Mouse (Mus musculus): ENCODE data around the gene Pde1a. TPM values are rescaled to one million over a fixed set of nuclear protein-coding genes. Genes with fewer than 3 reads are reported as not detected.

Pde1a gene
- total and polyA plus RNA-seq, 2 experiments from 2014 or later = 18.8 to 19.6 TPM

DNA sequence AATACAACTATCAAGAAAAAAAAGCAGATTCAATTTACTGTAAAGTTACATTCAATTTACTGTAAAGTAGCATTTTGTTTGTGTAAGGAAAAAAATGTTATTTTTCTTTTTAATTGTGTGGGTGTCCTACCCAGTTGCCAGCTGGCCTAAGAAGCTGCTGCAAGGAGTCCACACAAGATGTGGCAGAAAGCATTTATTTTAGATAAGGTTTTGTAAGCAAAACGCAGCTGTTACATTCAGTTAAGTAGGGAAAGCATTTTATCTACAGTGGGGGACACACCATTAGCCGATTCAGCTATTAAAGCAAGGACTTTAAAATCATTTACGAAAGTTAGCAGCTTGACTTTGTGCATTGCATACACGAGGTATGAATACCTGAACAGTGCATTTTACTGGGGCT is 145.5 kb downstream of the Pde1a start:
- no peaks in the 10 kb centered on the region for H3K9me3 ChIP-seq (ENCODE audit: low read length)
- H3K4me1 ChIP-seq (ENCODE audit: insufficient read depth, low read length) = no peaks in the 10 kb centered on the region
- no peak for ATAC-seq
- H3K36me3 ChIP-seq (ENCODE audit: insufficient read depth, low read length) = no peaks in the 10 kb centered on the region
- no peak for DNase-seq (ENCODE audit: low spot score)
- TF ChIP-seq CTCF (IDR thresholded peaks at IDR 0.05; ENCODE audit: low read depth) = no peak
- H3K27ac ChIP-seq = no peak overlapping the region
- 78% methylated on average over 4 of the region's 4 CpGs for WGBS
- H3K4me3 ChIP-seq (ENCODE audit: low read length) = no peak overlapping the region
- no peaks in the 10 kb centered on the region for H3K27me3 ChIP-seq (ENCODE audit: insufficient read depth, low read length)
- no peak overlapping the region for H3K9ac ChIP-seq (replicated peaks; ENCODE audit: low read length)
- no peak overlapping the region for H3K4me2 ChIP-seq (ENCODE audit: low read depth, low read length)

DNA sequence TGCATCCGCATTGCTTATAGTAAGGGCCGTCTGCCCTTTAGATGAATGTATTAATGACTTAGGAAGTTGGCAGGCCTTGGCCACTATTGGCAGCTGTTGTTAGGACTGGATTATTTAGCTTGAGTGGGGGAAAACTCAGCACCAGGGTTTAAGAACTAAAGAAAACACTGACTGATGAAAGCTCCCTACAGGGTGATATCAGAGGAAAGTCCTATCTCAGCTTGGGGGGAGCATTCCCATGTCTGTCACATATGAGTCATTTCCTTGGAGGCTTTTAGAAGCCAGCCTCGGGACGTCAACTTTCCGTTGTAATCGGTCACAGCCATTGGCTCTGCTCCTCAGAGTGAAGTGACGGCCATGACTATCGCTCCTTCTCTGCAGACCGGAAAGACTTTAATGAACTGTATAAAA is 146.0 kb downstream of the Pde1a start:
- peak overlapping the region; percentile 28; the same call in 1 of the 2 replicates for H3K4me2 ChIP-seq (ENCODE audit: low read depth, low read length)
- DNase-seq (ENCODE audit: low spot score) = peak; percentile 51

DNA sequence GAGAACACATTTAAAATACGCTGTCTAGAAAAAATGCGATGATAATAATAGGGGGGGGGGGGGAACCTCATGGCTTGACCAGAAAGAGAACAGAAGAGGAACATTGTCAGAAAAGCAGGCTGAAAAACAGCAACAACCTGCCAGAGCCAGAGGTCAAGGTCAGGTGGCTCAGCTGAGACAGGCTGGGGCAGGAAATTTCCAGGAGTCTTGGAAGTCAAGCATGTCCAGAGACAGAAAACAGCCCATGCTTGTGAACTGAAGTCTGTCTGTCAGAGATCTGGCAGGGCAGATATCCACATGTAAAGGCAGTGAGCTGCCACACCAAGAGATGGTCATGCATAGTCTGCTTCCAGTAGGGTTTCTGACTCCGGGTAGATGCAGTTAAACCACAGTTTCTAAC is 147.5 kb downstream of the Pde1a start:
- H3K4me3 ChIP-seq (ENCODE audit: low read length) = no peak overlapping the region
- DNase-seq (ENCODE audit: low spot score) (no peak), ATAC-seq (no peak)
- no peak overlapping the region for H3K4me2 ChIP-seq (ENCODE audit: low read depth, low read length)
- no peak for TF ChIP-seq CTCF (IDR thresholded peaks at IDR 0.05; ENCODE audit: low read depth)
- H3K4me1 ChIP-seq (ENCODE audit: insufficient read depth, low read length) = no peaks in the 10 kb centered on the region
- H3K9ac ChIP-seq (replicated peaks; ENCODE audit: low read length) = no peak overlapping the region
- no peaks in the 10 kb centered on the region for H3K27me3 ChIP-seq (ENCODE audit: insufficient read depth, low read length)
- no peaks in the 10 kb centered on the region for H3K36me3 ChIP-seq (ENCODE audit: insufficient read depth, low read length)
- 97% methylated on average over 3 of the region's 3 CpGs for WGBS
- no peak overlapping the region for H3K27ac ChIP-seq
- H3K9me3 ChIP-seq (ENCODE audit: low read length) = no peaks in the 10 kb centered on the region

More for the DNA sequence above, 146.0 kb downstream of the Pde1a start:
- Histone ChIP-seq H3K27ac (no peak overlapping the region), H3K9me3 (ENCODE audit: low read length) (no peaks in the 10 kb centered on the region), H3K27me3 (ENCODE audit: insufficient read depth, low read length) (no peaks in the 10 kb centered on the region), H3K9ac (replicated peaks; ENCODE audit: low read length) (no peak overlapping the region), H3K4me3 (ENCODE audit: low read length) (no peak overlapping the region), H3K4me1 (ENCODE audit: insufficient read depth, low read length) (no peaks in the 10 kb centered on the region), H3K36me3 (ENCODE audit: insufficient read depth, low read length) (no peaks in the 10 kb centered on the region)
- ATAC-seq = peak; percentile 73
- no peak for TF ChIP-seq CTCF (IDR thresholded peaks at IDR 0.05; ENCODE audit: low read depth)
- 30% methylated on average over 9 of the region's 9 CpGs for WGBS

DNA sequence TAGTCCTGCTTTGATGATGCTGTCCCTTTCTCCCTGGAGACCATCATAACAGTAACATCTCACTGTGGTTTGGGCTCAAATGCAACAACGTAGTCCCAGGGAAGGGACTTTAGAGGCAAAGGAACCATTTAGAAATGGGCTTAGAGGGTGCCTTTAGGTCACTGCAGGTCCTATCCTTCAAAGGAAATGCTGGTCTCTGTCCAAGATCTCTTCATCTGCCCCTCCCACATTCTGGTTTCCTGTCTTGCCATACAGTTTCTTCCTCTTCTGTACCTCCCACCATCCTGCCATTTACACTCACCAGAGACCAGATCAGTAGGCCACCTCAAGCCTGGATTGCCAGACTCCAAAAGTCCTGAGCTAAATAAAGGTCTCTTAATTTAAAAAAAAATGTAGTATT is 150.3 kb downstream of the Pde1a start:
- WGBS = 78% methylated on average over 1 of the region's 1 CpGs
- Histone ChIP-seq H3K27me3 (ENCODE audit: insufficient read depth, low read length) (no peaks in the 10 kb centered on the region), H3K9ac (replicated peaks; ENCODE audit: low read length) (no peak overlapping the region), H3K36me3 (ENCODE audit: insufficient read depth, low read length) (no peaks in the 10 kb centered on the region), H3K9me3 (ENCODE audit: low read length) (no peaks in the 10 kb centered on the region), H3K4me2 (ENCODE audit: low read depth, low read length) (no peak overlapping the region), H3K27ac (no peak overlapping the region), H3K4me1 (ENCODE audit: insufficient read depth, low read length) (no peaks in the 10 kb centered on the region), H3K4me3 (ENCODE audit: low read length) (no peak overlapping the region)
- ATAC-seq (no peak), DNase-seq (ENCODE audit: low spot score) (no peak)
- no peak for TF ChIP-seq CTCF (IDR thresholded peaks at IDR 0.05; ENCODE audit: low read depth)

DNA sequence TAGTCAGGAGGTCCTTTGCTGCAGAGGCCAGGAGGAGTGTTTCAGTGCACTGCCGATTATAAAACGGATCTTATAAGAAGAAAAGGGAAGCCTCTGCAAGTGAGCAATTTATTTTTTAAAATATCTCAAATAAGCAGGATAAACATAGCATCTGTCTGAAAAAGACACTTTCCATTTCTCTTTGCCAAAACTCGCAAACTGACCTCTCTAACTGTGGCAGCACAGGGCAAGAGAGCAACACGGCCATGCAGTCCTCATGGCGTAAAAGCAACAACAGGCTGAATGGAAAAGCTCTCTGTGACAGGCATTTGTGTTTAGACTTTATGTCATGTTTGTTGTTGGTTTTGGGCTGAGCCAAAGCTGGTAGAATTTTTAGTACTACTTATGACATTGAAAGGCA is 152.0 kb downstream of the Pde1a start:
- Histone ChIP-seq H3K4me2 (ENCODE audit: low read depth, low read length) (no peak overlapping the region), H3K27me3 (ENCODE audit: insufficient read depth, low read length) (no peaks in the 10 kb centered on the region), H3K4me1 (ENCODE audit: insufficient read depth, low read length) (no peaks in the 10 kb centered on the region), H3K4me3 (ENCODE audit: low read length) (no peak overlapping the region), H3K9me3 (ENCODE audit: low read length) (no peaks in the 10 kb centered on the region), H3K27ac (no peak overlapping the region; the same call in 1 of the 2 replicates), H3K36me3 (ENCODE audit: insufficient read depth, low read length) (no peaks in the 10 kb centered on the region), H3K9ac (replicated peaks; ENCODE audit: low read length) (no peak overlapping the region)
- 62% methylated on average over 5 of the region's 5 CpGs for WGBS
- ATAC-seq (no peak), DNase-seq (ENCODE audit: low spot score) (no peak)
- TF ChIP-seq CTCF (IDR thresholded peaks at IDR 0.05; ENCODE audit: low read depth) = no peak

DNA sequence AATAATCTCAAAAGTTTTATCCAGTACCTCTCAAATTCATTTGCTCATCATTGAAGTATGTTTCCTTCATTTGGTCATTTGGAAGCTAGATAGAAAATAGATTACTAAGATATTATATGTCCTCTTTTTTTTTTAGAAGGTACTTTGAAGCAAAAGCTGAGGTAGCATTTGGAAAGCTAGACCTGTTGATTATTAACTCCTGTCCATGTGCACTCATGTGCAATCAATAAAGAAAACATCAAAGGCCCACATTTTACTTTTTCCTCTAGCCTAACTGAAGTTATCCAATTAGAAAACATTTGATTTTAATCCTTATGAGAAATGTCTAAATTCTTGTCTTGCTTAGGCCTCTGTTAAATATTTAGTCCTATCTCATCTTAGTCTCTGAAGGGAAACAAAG is 153.3 kb downstream of the Pde1a start:
- H3K9me3 ChIP-seq (ENCODE audit: low read length) = no peaks in the 10 kb centered on the region
- ATAC-seq (no peak), DNase-seq (ENCODE audit: low spot score) (no peak)
- no peak overlapping the region for H3K27ac ChIP-seq
- no peaks in the 10 kb centered on the region for H3K27me3 ChIP-seq (ENCODE audit: insufficient read depth, low read length)
- H3K4me3 ChIP-seq (ENCODE audit: low read length) = no peak overlapping the region
- TF ChIP-seq CTCF (IDR thresholded peaks at IDR 0.05; ENCODE audit: low read depth) = no peak
- no peaks in the 10 kb centered on the region for H3K36me3 ChIP-seq (ENCODE audit: insufficient read depth, low read length)
- no peaks in the 10 kb centered on the region for H3K4me1 ChIP-seq (ENCODE audit: insufficient read depth, low read length)
- H3K4me2 ChIP-seq (ENCODE audit: low read depth, low read length) = no peak overlapping the region
- H3K9ac ChIP-seq (replicated peaks; ENCODE audit: low read length) = no peak overlapping the region

DNA sequence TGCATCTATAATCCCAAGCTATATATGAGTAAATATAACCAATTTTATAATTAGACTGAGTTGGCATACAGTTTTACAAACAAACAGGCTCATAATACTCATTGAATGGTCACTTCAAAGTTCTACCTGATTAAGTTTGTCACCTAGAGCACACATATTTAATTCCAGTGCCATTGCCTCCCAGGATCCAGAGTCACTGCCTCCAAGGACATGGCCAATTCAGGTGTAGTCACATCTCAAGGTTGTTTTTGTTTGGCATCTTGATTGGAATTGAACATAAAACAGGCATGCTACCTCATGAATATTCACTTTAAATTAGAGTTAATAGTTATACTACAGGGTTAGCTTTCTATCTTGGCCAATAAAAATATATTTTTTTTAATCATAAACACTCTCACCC is 157.0 kb downstream of the Pde1a start:
- DNase-seq (ENCODE audit: low spot score) (no peak), ATAC-seq (no peak)
- Histone ChIP-seq H3K9me3 (ENCODE audit: low read length) (no peaks in the 10 kb centered on the region), H3K4me2 (ENCODE audit: low read depth, low read length) (no peak overlapping the region), H3K27ac (no peak overlapping the region), H3K4me1 (ENCODE audit: insufficient read depth, low read length) (no peaks in the 10 kb centered on the region), H3K4me3 (ENCODE audit: low read length) (no peak overlapping the region), H3K27me3 (ENCODE audit: insufficient read depth, low read length) (no peaks in the 10 kb centered on the region), H3K36me3 (ENCODE audit: insufficient read depth, low read length) (no peaks in the 10 kb centered on the region), H3K9ac (replicated peaks; ENCODE audit: low read length) (no peak overlapping the region)
- TF ChIP-seq CTCF (IDR thresholded peaks at IDR 0.05; ENCODE audit: low read depth) = no peak
